Mouse (Mus musculus) cerebellum, postnatal 10 days (tissue): Measurements from ENCODE around the gene Ino80e.
"Not testable (repeated sequence)": the region's sequence is repeated elsewhere in the genome, so short reads cannot be mapped to it uniquely, and the experiment has no call there.

ENCODE experiments used
- DNase-seq, 2 experiments: peaks; one replicate each; pipeline ENCODE4 v3.0.0; 2021; ENCODE audit warnings: mixed read lengths in 2 of 2

Gene Ino80e

DNA sequence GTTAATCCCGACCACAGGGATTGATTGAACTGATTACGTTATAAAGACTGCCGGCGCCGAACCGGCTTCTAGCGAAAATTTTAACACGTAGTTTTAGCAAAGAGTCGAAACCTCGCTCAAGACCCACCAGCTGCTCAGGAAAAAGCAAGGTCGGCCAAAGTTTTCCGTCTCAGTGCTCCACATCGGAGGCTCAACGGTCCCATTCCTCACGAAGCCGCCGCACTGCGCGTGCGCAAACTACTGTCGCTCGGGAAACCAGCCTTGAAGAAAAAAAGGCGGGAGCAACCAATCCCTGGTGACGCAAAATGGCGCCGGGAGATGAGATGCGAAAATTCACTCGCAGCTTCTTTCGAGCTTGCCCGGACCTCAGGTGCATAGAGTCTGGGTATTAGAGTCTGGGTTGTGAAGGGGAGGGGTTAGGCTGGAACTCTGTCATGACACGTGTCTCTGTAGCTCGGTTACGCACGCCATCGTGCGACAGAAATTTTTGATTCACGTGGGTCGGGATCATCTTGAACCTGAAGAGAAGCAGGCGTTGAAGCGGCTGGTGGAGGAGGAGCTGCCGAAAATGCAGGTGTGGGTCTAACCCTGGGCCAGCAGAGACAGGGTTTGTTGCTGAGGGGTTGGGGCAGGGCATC lies at the start of gene Ino80e:
Ino80e (minus strand) TSS at position 231 of the 638 bp plus-strand sequence.
- DNase-seq = peak; percentile 98

DNA sequence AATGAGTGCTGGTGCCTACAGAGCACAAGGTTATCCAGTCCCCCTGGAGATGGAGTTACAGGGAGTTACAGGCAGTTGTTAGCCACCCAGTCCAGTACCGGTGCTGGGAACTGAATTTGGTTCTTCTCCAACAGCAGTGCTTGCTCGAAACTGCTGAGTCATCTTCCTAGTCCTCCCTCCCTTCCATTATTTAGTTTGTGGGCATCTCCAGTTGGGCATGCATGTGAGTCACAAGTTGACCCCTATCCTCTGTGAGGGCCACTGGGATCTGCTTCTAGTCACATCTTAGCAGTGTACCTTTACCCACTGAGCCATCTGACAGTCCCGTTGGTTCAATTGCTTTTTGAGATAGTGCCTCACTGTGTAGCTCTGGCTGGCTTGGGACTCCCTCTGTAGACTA lies 43.4 kb upstream of the Ino80e start:
- DNase-seq = no peak

DNA sequence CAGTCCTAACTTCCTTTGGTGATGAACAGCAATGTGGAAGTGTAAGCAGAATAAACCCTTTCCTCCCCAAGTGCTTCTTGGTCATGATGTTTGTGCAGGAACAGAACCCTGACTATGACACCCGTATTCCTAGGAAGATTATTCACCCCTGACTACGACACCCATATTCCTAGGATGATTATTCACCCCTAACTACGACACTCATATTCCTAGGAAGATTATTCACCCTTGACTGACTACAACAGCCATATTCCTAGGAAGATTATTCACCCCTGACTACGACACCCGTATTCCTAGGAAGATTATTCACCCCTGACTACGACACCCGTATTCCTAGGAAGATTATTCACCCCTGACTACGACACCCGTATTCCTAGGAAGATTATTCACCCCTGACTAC lies 37.6 kb upstream of the Ino80e start:
- not testable (repeated sequence) for DNase-seq

DNA sequence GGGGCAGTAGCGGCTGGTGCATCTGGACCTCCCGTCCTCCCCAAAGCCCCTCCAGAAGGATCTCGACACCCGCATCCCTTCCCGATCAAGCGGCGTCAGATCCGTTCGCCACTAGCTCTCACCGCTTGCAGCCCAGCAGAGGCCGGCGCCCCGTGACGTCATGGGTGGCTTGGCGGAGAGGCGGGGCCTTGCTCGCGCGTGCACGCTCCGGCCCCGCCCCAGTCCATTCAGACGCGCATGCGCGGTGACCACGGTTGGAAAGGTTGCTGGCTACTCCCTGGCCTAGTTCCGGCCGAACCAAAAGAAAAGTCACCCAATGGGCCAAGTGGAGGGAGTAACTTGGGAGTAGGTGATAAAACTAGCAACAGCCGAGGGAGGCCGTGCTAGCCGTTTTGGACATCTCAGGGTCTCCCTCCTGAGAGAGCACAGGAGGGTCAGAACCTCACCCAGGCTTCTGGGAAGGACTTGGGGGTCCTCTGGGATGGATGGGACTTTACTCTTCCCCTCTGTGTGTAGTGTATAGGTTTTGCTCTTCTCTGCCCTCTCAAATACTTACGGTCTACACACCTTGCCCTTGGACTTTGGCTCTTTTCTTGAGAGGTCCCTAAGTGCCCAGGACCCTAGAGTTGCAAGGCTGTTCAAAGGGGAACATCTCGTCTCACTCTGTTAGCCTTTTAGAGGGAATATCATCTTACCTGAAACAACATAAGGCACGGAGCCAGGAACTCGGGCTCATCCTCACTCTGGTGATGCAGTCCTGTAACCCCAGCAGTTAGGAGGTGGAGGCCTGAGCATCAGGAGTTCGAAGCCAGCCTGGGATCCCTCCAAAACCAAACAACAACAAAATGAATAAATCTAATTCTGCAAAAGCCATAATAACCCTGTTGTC lies 36.2 kb upstream of the Ino80e start:
- DNase-seq = peak; percentile 100

DNA sequence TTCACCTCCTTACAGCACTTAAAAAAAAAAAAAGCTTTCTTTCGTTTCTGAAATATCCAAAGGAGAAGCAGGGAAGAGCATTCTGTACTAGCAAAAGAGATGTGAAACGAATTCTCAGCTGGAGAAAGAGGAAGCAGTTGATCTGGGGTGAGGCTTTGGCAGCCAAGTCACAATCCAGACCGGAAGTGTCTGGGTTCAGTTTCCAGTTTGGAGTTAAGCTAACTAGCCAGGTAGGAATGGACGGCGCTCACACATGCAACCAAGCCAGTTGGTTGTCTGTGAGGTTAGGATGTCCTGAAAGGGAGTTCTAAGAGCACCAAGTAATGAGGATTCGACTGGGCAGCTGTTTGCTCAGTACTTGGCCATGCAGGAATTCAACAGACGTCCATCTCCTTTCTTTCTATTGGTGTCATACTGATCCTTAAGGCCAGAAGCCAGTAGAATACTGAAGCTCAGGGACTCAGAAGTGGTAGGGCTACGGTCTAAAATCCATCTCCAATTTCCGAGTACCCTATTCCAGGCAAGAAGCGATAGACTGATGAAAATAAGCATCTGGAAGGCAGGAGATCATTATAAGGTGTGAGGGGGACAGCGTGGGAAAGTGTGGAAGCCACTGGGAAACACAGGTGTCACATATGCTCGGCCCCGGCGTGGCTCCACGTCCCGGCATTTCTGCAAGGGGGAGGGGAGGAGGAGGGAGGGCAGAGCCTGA lies 35.4 kb upstream of the Ino80e start:
- DNase-seq = peak in 1 of 2 experiments; percentile 20

DNA sequence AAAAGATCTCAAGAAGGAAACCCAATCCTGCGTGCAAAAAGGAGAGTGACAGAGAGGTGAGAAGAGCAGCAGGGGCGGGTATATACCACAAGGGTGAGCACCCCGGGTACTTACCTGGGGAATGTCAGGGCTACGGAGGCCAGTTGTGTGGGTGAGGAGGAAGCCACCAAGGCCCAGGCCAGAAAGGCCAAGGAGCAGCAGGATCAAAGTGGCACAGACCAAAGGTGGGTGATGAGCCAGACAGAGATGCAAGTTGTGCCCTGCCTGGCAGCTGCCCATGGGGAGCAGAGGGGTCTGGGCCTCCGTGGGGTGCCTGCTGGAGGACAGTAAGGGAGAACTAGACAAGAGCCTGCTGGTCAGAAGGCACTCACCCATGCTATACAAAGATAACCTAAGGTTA lies 34.7 kb upstream of the Ino80e start:
- DNase-seq = peak; percentile 25 to 36

DNA sequence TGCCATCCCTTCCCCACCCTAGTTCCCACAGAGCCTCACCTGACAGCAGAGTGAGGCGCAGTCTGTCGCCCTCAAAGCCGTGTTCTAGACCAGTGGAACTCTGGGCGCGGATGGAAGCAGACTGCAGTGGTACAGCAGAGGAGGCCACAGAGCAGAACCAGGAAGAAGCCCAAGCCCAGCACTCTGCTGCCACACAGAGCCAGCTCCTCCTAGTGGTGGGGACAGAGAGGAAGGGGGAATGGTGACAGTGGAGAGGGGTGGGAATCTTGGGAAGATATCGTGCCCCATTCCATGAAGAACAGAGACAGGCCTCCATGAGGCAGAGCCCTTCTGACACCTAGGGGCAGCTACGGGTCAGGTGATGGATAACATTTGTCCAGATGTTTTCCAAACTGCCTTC lies 26.7 kb upstream of the Ino80e start:
- DNase-seq = no peak

DNA sequence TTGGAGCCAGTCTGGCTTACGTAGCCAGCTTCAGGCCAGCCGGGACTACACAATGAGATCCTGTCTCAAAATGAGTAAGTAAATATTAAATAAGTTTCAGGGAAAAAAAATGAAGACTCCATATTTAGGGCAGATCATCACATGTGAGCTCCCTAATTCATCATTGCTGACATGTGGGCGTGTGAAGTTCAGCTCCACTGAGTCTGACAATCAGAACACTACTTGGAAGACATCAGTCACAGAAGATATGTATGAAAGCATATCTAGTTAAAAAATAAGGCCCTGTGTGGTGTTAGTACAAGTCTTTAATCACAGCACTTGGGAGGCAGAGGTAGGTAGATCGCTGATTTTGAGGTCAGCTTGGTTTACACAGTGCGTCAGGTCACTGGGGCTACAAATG lies 25.1 kb upstream of the Ino80e start:
- DNase-seq = no peak

DNA sequence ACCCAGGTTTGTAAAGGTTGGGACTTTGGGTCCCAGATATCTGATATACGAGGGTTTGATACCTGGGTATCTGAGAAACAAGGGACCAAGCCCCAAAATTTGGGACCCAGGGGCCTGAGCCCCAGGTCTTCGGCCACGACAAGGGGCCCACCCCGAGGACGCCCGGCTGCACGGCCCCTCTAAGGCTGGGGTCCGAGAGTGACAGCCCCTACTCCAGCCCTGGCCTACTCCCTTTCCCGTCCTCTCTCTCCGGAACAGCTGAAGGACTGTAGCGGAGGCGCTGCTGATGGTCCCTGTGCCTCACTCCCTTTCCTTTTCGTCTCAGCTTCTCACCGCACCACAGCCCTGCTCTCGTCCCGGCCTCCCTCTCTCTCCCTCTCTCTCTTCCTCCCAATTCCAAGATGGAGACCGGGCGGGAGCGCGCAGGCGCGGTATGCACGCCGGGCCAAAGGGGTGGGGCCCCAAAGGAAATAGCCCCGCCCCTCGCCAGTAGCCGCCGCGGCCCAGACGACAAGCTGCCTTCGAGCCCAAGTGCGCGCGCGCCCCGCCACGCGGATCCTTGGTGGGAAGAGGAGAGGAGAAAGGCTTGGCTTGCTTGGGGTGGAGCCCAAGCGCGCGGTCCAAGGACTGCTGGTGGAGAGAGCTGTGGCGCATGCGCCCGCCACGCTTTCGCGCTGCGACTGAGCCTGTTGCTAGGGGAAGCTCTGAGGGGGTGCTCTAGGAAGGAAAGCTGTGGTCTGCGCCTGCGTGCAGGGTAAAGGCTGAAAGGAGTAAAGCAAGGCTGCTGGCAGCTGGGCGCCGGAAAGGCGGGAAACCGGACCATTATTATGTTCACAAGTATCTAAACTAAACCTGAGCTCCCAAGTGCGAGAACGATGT lies 22.3 kb upstream of the Ino80e start, which contains the start of gene Taok2:
Taok2 (minus strand) TSS at position 418 of the 879 bp plus-strand sequence.
- peak; percentile 98 to 99 for DNase-seq

DNA sequence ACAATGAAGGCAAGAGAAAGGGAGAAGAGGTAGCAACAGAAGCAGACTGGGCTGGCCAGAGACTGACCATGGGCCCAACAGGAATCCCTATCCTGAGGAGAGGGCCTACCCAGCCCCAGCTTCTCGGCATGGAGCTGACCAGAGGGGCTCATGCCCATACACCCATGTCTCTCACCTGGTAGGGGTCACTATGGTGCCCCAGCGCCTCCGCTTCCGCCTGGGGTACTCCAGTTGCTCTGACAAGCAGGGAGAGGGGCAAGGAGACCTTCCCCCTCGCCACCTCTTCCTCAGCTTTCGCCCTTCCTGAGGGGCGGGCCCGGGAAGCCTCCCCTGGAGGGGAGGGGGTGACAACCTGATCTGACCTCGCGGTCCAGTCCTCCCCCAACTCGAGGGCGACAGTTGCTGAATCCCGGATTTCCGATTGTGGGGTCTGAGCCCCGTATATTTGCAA lies 21.6 kb upstream of the Ino80e start:
- peak; percentile 49 to 53 for DNase-seq

DNA sequence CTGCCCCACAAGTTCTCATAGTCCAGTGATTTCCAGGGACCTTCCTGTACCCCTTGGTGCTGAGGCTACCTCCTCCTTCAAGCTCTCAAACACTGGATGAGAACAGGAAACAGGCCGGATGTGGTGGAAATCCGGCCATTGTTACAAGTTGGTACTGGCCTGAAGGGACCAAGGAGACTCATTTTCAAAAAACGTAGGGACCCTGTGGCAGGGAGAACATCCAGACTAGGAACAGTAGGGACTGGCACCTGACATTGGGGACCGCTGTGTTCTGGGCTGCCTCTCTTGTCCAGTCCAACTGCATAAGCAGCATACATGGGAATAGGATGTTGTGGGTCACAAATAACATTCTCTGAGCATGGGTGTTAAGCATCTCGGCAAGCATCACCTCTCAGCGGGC lies 18.9 kb upstream of the Ino80e start:
- no peak for DNase-seq

DNA sequence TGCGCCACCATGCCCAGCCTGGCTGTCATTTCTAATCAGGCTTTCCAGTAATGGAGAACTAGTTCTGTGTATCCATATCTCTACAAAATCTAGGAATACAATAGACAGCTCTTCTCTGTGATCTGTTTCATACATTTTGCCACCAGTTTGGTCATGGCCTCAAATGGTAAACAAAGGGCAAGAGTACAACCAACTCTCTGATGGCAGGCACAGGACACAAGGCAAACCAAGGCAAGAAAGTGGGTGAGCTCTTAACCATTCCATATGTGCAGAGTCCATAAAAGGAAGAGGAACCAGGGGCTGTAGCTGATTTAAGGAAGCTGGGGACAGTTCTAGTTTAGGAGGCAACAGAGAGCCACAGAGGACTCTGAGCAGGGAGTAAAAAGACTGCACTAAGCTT lies 15.1 kb upstream of the Ino80e start:
- DNase-seq = no peak

DNA sequence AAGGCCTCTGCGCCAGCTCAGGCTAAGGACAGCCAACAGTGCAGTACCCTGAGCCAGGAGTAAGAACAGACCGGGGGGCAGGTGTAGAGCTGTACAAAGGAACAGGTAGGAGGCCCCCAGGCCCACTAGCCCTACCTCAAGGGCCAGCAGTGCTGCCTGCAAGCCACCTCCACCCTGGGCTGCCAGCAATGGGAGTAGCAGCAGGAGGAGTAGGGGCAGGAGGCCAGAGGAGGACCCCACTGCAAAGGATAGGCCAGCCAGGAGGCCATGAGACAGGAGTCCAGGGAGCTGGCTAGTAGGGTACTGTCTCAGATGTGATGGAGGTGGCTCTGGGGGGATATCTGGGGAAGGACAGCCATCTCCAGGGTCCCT lies 8.3 kb upstream of the Ino80e start:
- DNase-seq = no peak

DNA sequence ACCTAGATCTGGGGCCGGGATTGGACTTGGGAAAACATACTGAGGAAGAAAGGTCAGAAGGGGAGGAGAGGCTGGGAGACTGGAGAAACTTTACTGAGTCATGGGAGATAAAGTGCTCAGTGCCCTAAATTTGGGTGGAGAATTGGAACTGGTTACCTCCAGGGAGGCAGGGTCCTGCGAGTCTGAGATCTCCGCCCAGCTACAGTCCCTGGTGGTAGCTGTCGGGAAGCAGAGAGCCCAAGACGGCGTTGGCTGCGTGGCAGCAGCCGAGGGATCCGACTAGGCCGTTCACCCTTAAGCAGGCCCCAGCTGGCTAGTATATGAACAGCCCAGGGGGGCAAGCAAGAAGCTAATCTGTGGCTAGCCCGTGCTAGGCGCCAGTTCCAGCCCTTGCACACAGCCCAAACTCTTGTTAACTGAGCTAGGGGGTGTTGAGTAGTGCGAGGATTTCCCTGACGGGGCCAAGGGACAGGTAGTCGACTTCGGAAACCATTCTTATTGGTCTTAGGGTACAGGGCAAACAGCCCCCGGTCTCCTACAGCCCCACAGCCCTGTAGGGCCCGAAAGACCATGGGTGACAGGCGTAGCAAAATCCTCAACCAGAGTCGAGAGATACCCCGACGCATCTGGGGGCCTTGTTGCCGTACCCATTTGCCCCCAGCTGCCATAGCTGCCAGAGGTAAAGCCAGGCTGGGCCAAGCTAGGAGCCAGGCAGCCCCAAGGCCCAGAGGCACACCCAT lies 7.8 kb upstream of the Ino80e start:
- no peak for DNase-seq

DNA sequence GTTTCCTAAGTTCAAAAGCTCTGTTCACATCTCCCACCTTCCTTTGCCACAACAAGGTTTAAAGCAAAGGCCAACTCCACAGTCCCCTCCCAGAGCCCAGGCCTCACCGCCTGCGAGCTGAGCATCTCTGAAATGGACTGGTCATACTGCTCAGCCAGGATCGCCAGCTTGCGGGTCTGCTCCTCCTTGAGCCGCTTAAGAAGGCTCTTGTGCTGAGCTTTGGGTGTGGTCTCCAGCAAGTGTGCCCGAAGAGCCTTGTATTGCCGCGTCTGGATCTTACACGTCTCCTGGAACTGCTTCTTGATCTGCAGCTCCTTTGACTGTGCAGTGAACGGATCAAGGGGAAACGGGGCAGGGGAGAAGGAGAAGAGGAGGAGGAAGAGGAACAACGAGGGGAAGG lies 5.8 kb upstream of the Ino80e start:
- no peak for DNase-seq

DNA sequence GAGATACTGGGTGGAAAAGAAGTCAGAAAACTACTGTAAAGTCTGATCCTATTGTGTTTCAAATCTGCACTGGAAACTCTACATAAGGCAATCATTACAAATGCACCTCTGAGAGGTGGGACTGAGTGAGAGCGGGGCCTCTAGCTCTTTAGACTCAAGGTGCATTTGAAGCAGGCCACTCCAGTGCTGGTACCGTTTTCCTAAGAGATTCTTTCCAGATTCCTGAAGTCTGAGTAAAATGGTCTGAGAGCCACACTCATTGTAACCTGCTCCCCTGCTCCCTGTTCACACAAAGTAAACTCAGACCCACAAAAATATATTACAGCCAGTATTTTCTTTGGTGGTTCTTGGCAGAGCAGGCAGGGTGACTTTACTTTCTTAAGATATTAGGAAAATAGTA lies 5.4 kb upstream of the Ino80e start:
- no peak for DNase-seq

DNA sequence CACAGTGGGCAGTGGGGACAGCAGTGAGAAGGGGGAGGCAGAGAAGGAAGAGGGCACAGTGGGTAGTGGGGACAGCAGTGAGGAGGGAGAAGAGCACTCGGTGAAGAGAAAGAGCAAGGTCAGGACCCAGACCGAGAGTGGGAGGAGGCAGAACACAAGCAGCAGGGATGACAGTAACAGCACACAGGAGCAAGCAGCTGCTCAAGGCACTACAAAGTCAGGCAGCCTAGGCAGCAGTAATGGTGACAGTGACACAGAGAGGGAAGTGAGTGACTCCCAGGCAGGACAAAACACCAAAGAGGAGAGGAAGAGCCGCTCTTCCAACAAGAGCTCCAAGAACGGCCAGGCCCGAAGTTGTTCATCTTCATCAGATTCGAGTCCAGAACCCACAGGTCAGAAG lies 1.6 kb upstream of the Ino80e start:
- DNase-seq = no peak

DNA sequence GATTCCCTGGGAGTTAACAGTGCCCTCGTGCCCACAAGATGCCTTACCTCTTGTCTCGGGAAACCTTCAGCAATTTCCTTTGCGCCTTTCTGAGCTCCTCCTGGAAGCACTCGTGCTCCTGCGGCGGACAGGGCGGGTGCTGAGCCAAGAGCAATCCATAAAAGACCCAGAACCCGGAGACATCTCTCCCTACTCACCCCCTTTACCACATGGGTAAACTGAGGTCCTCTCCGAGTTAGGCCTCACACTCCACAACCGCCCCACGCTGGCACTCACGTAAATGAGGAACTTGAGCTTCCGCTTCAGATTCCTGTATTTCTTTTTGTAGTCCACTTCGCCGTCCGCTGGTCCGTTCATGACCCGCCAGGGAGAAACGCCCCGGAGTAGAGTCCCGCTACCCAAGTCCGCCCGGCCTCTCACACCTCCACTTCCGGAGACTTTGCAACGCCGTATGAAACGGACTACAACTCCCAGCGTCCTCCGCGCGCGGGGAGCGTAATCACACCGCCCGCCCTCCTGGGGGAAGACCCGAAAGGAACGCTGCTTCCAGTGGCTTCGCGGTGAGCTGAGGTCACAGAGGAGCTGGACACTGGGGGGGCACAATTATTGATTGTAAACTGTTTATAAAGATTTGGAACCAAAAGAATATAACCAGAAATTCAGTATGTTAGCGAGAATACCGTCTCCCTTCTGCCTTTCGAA lies 597 bp downstream of the Ino80e start, which contains the start of gene Hirip3:
Hirip3 (plus strand) TSS at position 544 of the 702 bp plus-strand sequence.
- DNase-seq = peak; percentile 98 to 99

DNA sequence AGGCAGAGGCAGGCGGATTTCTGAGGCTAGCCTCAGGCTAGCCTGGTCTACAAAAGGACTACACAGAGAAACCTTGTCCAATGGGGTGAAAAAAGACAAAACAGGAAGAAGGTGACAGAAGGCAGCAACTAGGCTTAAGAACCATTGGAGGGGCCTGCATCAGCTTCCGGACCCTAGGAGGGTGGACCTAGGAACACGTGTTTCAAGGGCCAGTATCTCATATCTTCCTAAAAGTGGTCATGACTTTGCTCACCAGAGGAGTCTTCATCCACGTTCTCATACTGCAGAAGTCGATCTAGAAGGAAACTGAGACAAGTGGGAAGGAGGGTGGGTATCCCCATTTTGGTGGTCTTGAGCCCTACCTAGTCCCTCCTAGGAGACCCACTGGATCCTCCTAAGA lies 1.2 kb downstream of the Ino80e start:
- no peak for DNase-seq

DNA sequence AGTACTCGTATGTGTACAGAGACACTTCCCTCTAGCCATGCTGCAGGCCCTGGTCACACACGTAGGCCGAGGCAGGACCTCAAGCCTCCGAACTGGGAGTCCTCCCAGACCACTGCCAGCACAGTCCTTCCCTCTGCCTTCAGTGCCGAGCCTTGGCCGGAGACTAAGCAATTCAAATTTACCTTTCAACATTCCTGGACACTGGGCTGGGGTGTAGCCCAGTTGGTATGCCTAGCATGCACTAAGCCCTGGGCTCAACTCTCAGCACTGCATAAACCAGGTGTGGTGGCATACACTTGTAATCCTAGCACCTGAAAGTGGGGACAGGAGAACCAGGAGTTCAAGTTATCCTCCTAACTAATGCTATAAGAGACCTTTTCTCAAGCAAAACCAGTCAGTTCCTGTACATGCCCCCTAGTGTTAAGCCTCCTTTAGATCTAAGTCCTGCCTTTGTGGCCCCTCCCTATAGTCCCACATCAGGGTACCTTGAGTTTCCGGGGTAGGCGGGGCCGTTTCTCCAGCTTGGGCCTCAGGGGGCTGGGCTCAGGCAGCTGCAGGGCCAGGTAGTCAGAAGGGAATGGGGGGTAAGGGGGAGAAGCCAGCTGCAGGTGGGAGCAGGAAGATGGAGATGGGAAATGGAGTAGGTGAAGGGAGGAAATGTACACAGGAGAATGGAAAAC lies 5.3 kb downstream of the Ino80e start:
- no peak for DNase-seq
